In genomic region chr10:68278632-68279361, GRCm38 (mm10) we compare ENCODE assay signal across 8 mouse cellular contexts. TPM values are rescaled to one million over a fixed set of nuclear protein-coding genes. Genes with fewer than 3 reads are reported as not detected.
A peak's percentile ranks its signal among the peaks of the same experiment; 100 is the strongest.
DNase-seq lines count a peak whose midpoint lies in the region; ATAC-seq and TF ChIP-seq lines count a peak whose summit lies in the region.

TSS of gene Arid5b (minus strand) at chr10:68278740.

- H3K36me3 ChIP-seq in embryonic facial prominence, embryonic 11.5 days (replicated peaks; ENCODE audit: control insufficient read depth, insufficient read depth, low read depth, low read length), result no peaks in the 10 kb centered on the region
- peaks cover 6% of the 10 kb centered on the region; the same call in 1 of the 2 replicates for H3K36me3 ChIP-seq in heart, embryonic 13.5 days
- H3K36me3 ChIP-seq in kidney, postnatal 0 days (ENCODE audit: insufficient read depth, low read length), result no peaks in the 10 kb centered on the region
- no peaks in the 10 kb centered on the region for H3K36me3 ChIP-seq in liver, embryonic 11.5 days (ENCODE audit: control insufficient read depth, insufficient read depth, low read length)

- H3K9ac ChIP-seq in embryonic facial prominence, embryonic 11.5 days (replicated peaks; ENCODE audit: low read length), result peak within 1 kb of the TSS; percentile 61
- H3K9ac ChIP-seq in heart, embryonic 13.5 days, result peak within 1 kb of the TSS; percentile 92
- H3K9ac ChIP-seq in kidney, postnatal 0 days (ENCODE audit: low read depth, low read length), result peak within 1 kb of the TSS; percentile 65
- peak within 1 kb of the TSS; percentile 66 for H3K9ac ChIP-seq in liver, embryonic 11.5 days (ENCODE audit: low read depth, low read length)

- no peak for ATAC-seq in embryonic facial prominence, embryonic 11.5 days (replicated peaks; ENCODE audit: insufficient number of reproducible peaks, low FRiP score, low TSS enrichment, low read depth)
- no peak for ATAC-seq in heart, embryonic 13.5 days (ENCODE audit: extremely low read depth, insufficient number of reproducible peaks, low FRiP score, low TSS enrichment)
- ATAC-seq in kidney, postnatal 0 days (replicated peaks; ENCODE audit: low FRiP score, low read depth), result no peak
- no peak for ATAC-seq in liver, embryonic 11.5 days (replicated peaks; ENCODE audit: low FRiP score)

- no peaks in the 10 kb centered on the region for H3K4me1 ChIP-seq in embryonic facial prominence, embryonic 11.5 days (ENCODE audit: control insufficient read depth, insufficient read depth, low read length)
- H3K4me1 ChIP-seq in heart, embryonic 13.5 days, result peaks cover 37% of the 10 kb centered on the region
- peaks cover 3% of the 10 kb centered on the region; the same call in 1 of the 2 replicates for H3K4me1 ChIP-seq in kidney, postnatal 0 days (replicated peaks; ENCODE audit: insufficient read depth, low read length)
- H3K4me1 ChIP-seq in liver, embryonic 11.5 days (replicated peaks; ENCODE audit: control insufficient read depth, insufficient read depth, low read length), result peaks cover 16% of the 10 kb centered on the region

- H3K4me3 ChIP-seq in embryonic facial prominence, embryonic 11.5 days (ENCODE audit: low read depth, low read length), result peak within 1 kb of the TSS; percentile 70
- H3K4me3 ChIP-seq in heart, embryonic 13.5 days, result peak within 1 kb of the TSS; percentile 80
- peak within 1 kb of the TSS; percentile 48 for H3K4me3 ChIP-seq in kidney, postnatal 0 days (replicated peaks; ENCODE audit: low read depth, low read length)
- H3K4me3 ChIP-seq in liver, embryonic 11.5 days (ENCODE audit: low read depth, low read length), result peak within 1 kb of the TSS; percentile 66

- peak; percentile 73 for DNase-seq in 416B (ENCODE audit: low read depth)
- peak; percentile 78 for DNase-seq in adipocyte (ENCODE audit: low spot score)
- DNase-seq in embryonic facial prominence, embryonic 11.5 days (ENCODE audit: low spot score), result peak; percentile 85
- DNase-seq in kidney, postnatal 0 days (ENCODE audit: low spot score), result peak; percentile 84
- DNase-seq in liver, embryonic 11.5 days (ENCODE audit: low spot score), result peak; percentile 52
- DNase-seq in naive thymus-derived CD4-positive, alpha-beta T cell, adult 2 months (ENCODE audit: low read depth), result peak; percentile 88
- peak; percentile 12 to 30 for DNase-seq in thymus, adult 18-20 months

- H3K27ac ChIP-seq in embryonic facial prominence, embryonic 11.5 days (replicated peaks; ENCODE audit: low read depth, low read length), result peak within 1 kb of the TSS; percentile 68
- peak within 1 kb of the TSS; percentile 94 for H3K27ac ChIP-seq in heart, embryonic 13.5 days (replicated peaks)
- peak within 1 kb of the TSS; percentile 88 for H3K27ac ChIP-seq in kidney, postnatal 0 days
- H3K27ac ChIP-seq in liver, embryonic 11.5 days (ENCODE audit: low read depth, low read length), result peak within 1 kb of the TSS; percentile 52

- H3K27me3 ChIP-seq in embryonic facial prominence, embryonic 11.5 days (ENCODE audit: control insufficient read depth, insufficient read depth, low read length), result no peaks in the 10 kb centered on the region
- no peaks in the 10 kb centered on the region for H3K27me3 ChIP-seq in heart, embryonic 13.5 days (replicated peaks)
- H3K27me3 ChIP-seq in kidney, postnatal 0 days (ENCODE audit: insufficient read depth, low read length), result no peaks in the 10 kb centered on the region
- H3K27me3 ChIP-seq in liver, embryonic 11.5 days (replicated peaks; ENCODE audit: control insufficient read depth, insufficient read depth, low read length), result peaks cover 3% of the 10 kb centered on the region

- TF ChIP-seq CTCF in kidney, postnatal 0 days (IDR thresholded peaks at IDR 0.05; ENCODE audit: low read depth), result no peak

- under 1% methylated on average over 24 of the region's 24 CpGs for WGBS in embryonic facial prominence, embryonic 11.5 days
- under 1% methylated on average over 24 of the region's 24 CpGs for WGBS in heart, embryonic 13.5 days
- under 1% methylated on average over 24 of the region's 24 CpGs for WGBS in kidney, postnatal 0 days
- WGBS in liver, embryonic 11.5 days, result 0% methylated on average over 24 of the region's 24 CpGs

- H3K4me2 ChIP-seq in embryonic facial prominence, embryonic 11.5 days (ENCODE audit: low read depth, low read length), result peak within 1 kb of the TSS; percentile 90
- peak within 1 kb of the TSS; percentile 90 for H3K4me2 ChIP-seq in heart, embryonic 13.5 days
- H3K4me2 ChIP-seq in kidney, postnatal 0 days (ENCODE audit: low read length), result peak within 1 kb of the TSS; percentile 90
- peak within 1 kb of the TSS; percentile 86 for H3K4me2 ChIP-seq in liver, embryonic 11.5 days

- no peaks in the 10 kb centered on the region for H3K9me3 ChIP-seq in embryonic facial prominence, embryonic 11.5 days (replicated peaks; ENCODE audit: control insufficient read depth, low read length)
- no peaks in the 10 kb centered on the region for H3K9me3 ChIP-seq in heart, embryonic 13.5 days
- no peaks in the 10 kb centered on the region for H3K9me3 ChIP-seq in kidney, postnatal 0 days (replicated peaks; ENCODE audit: low read length)
- no peaks in the 10 kb centered on the region for H3K9me3 ChIP-seq in liver, embryonic 11.5 days (ENCODE audit: control insufficient read depth, low read length)

RNA-seq across cellular contexts. Expression of gene Arid5b, which starts in this region (rescaled TPM):
- polyA plus RNA-seq in embryonic facial prominence, embryonic 11.5 days (2014; fragmentation: Nextera tagmentation; extraction: Ambion mirVana), result 27.5 and 28.1 TPM in 2 replicates
- polyA plus RNA-seq in heart, embryonic 13.5 days (2015; fragmentation: Nextera tagmentation; extraction: Ambion mirVana), result 17.9 and 19.6 TPM in 2 replicates
- 30.3 and 31.1 TPM in 2 replicates for polyA plus RNA-seq in kidney, postnatal 0 days (2015; fragmentation: Nextera tagmentation; extraction: Ambion mirVana)
- 11.9 and 15.3 TPM in 2 replicates for polyA plus RNA-seq in liver, embryonic 11.5 days (2014; fragmentation: Nextera tagmentation; extraction: Ambion mirVana)

Comparison
In these comparisons a context has a peak if more than half of its experiments do, and no peak if none do; other contexts are left out.
1. DNase-seq: peak in every context shown above with its lines; median percentile 88 in naive thymus-derived CD4-positive, alpha-beta T cell, adult 2 months; 85 in embryonic facial prominence, embryonic 11.5 days; 84 in kidney, postnatal 0 days; 78 in adipocyte; 73 in 416B; 52 in liver, embryonic 11.5 days; 21 in thymus, adult 18-20 months.